Mouse (Mus musculus) heart, embryonic 14.5 days (tissue): ENCODE measurements around the gene Cc2d1a. TPM values are rescaled to one million over a fixed set of nuclear protein-coding genes. Genes with fewer than 3 reads are reported as not detected.

Experiments
- ATAC-seq: fragments of 200-750 bp; cut with Nextera tagmentation; 2 replicates; pipeline ENCODE4 v1.8.0; 2017; ENCODE audit warnings: low read depth, moderate TSS enrichment; ENCODE audit not compliant: insufficient number of reproducible peaks, insufficient read depth, low FRiP score
- H3K27ac ChIP-seq, 2 experiments: fragments of 200-500 bp in 1 of 2; fragments of 300-500 bp in 1 of 2; sonication (generic) in 1 of 2; replicated peaks in 1 of 2; 2 replicates each; pipeline ENCODE4 v1.5.1; 2012 to 2014; ENCODE audit warnings: low read depth in 2 of 2, low read length in 2 of 2, control low read depth in 1 of 2, mild to moderate bottlenecking in 1 of 2, mixed read lengths in 1 of 2; ENCODE audit not compliant: control insufficient read depth in 1 of 2, insufficient read depth in 1 of 2
- H3K27me3 ChIP-seq: fragments of 300-500 bp; sonication (generic); 2 replicates; pipeline ENCODE4 v1.6.1; 2014; ENCODE audit warnings: mild to moderate bottlenecking, low read length, control low read depth; ENCODE audit not compliant: control insufficient read depth, insufficient read depth
- H3K36me3 ChIP-seq: fragments of 300-500 bp; sonication (generic); 2 replicates; pipeline ENCODE4 v1.6.1; 2014; ENCODE audit warnings: mild to moderate bottlenecking, control low read depth, low read length, mixed read lengths; ENCODE audit not compliant: control insufficient read depth, insufficient read depth
- H3K4me1 ChIP-seq, 2 experiments: fragments of 200-500 bp in 1 of 2; fragments of 300-500 bp in 1 of 2; sonication (generic) in 1 of 2; 2 replicates each; pipeline ENCODE4 v1.6.1; 2012 to 2014; ENCODE audit warnings: low read length in 2 of 2, control low read depth in 1 of 2, mixed read lengths in 1 of 2; ENCODE audit not compliant: control insufficient read depth in 2 of 2, insufficient read depth in 2 of 2
- H3K4me2 ChIP-seq: fragments of 300-500 bp; sonication (generic); 2 replicates; pipeline ENCODE4 v1.6.1; 2014; ENCODE audit warnings: mild to moderate bottlenecking, low read length
- H3K4me3 ChIP-seq, 2 experiments: fragments of 200-500 bp in 1 of 2; fragments of 300-500 bp in 1 of 2; sonication (generic) in 1 of 2; 2 replicates each; pipeline ENCODE4 v1.5.1; 2012 to 2014; ENCODE audit warnings: low read length in 2 of 2, mild to moderate bottlenecking in 2 of 2, control low read depth in 1 of 2, low read depth in 1 of 2, moderate library complexity in 1 of 2; ENCODE audit not compliant: control insufficient read depth in 1 of 2, insufficient read depth in 1 of 2
- H3K9ac ChIP-seq: fragments of 300-500 bp; sonication (generic); 2 replicates; pipeline ENCODE4 v1.6.1; 2014; ENCODE audit warnings: mild to moderate bottlenecking, low read length
- H3K9me3 ChIP-seq: fragments of 300-500 bp; sonication (generic); 2 replicates; pipeline ENCODE4 v1.6.1; 2016; ENCODE audit warnings: low read length, control low read depth; ENCODE audit not compliant: control insufficient read depth
- WGBS: fragments of 180-500 bp; shearing (Covaris S2); extraction: QIAGEN DNeasy Blood & Tissue Kit; methylation state at CpG from one replicate; pipeline ENCODE4 v1.1.7; 2014; 5-methylcytosine and 5-hydroxymethylcytosine counted together
- polyA plus RNA-seq: library from polyadenylated mRNA; unstranded; fragments of >200 nt; fragmentation: Nextera tagmentation; extraction: Ambion mirVana; gene quantifications from 2 replicates; pipeline ENCODE4 v1.2.1, GENCODE M21; 2014

Gene Cc2d1a
- 9.3 and 11.8 TPM in 2 replicates for polyA plus RNA-seq

GRCm38 (mm10) chr8:84147769-84148530 lies at the start of gene Cc2d1a, which contains the start of gene 4930432K21Rik:
Cc2d1a (minus strand) TSS chr8:84147936.
4930432K21Rik (plus strand) TSS chr8:84148025.
- peaks cover 8 to 14% of the 10 kb centered on the region in 2 experiments; a peak in 3 of 4 replicates for H3K4me1 ChIP-seq
- peak within 1 kb of the TSS; percentile 75 for H3K9ac ChIP-seq
- H3K4me3 ChIP-seq: peak within 1 kb of the TSS; percentile 49 to 59
- no peak within 1 kb of the TSS for H3K27ac ChIP-seq
- peak within 1 kb of the TSS; percentile 85 for H3K4me2 ChIP-seq
- H3K36me3 ChIP-seq: peaks cover 23% of the 10 kb centered on the region
- ATAC-seq: peak; percentile 85
- H3K9me3 ChIP-seq: no peaks in the 10 kb centered on the region
- H3K27me3 ChIP-seq: no peaks in the 10 kb centered on the region
- WGBS: 15% methylated on average over 49 of the region's 49 CpGs

DNA sequence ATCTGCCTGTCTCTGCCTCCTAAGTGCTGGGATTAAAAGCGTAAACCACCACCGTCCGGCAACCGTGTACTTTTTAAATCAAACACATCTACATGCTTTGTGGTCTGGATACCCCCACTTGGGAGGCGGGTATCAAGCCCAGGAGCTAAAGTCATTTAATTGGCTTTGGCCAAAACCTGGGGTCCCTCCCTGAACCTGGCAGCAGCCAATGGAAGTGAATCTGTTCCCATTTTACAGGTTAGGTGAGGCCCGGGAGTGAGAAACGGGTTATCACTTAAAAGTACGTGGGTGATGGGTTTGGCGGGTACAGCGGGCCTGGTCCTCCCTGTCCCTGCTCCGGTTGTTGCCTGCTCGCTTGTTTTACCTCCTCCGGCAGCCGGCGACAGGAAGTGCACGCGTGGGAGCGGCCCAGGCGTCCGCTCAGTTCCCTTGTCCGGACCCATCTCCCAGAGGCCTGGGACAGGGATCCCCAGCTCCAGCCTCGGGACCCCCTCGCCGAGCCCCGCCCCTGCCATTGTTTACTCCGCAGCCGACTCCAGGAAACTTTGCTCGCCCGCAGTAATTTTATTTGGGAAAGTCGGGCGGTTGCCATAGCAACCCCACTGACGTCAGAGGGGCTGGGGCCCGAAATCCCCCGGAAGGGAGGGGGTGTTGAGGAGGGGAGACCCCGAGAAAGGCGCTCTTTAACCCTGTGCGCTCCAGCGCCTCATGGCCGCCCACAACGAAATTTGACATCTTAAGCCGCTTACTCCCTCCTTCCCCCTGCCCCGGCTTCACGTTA lies 49.6 kb upstream of the Cc2d1a start:
- peaks cover 35 to 47% of the 10 kb centered on the region in 2 experiments for H3K4me1 ChIP-seq
- 4% methylated on average over 43 of the region's 43 CpGs for WGBS

GRCm38 (mm10) chr8:84194224-84194743 lies 46.5 kb upstream of the Cc2d1a start:
- Histone ChIP-seq H3K9ac (no peak overlapping the region), H3K4me2 (no peak overlapping the region), H3K4me3 (no peak overlapping the region), H3K9me3 (no peaks in the 10 kb centered on the region), H3K27ac (no peak overlapping the region), H3K36me3 (no peaks in the 10 kb centered on the region), H3K4me1 (peaks cover 32 to 38% of the 10 kb centered on the region in 2 experiments), H3K27me3 (no peaks in the 10 kb centered on the region)
- ATAC-seq: no peak
- 71% methylated on average over 3 of the region's 3 CpGs for WGBS

More for the DNA sequence above, 49.6 kb upstream of the Cc2d1a start:
- peak overlapping the region; percentile 91 to 99 for H3K27ac ChIP-seq
- H3K9me3 ChIP-seq: no peaks in the 10 kb centered on the region
- peak overlapping the region; percentile 51 to 56 for H3K4me3 ChIP-seq
- peak; percentile 18; the same call in 1 of the 2 replicates for ATAC-seq
- H3K36me3 ChIP-seq: peaks cover 3% of the 10 kb centered on the region; the same call in 1 of the 2 replicates
- H3K27me3 ChIP-seq: no peaks in the 10 kb centered on the region
- peak overlapping the region; percentile 72 for H3K4me2 ChIP-seq
- H3K9ac ChIP-seq: peak overlapping the region; percentile 76

GRCm38 (mm10) chr8:84193566-84193965 lies 45.8 kb upstream of the Cc2d1a start:
- Histone ChIP-seq H3K4me3 (no peak overlapping the region), H3K9ac (no peak overlapping the region), H3K9me3 (no peaks in the 10 kb centered on the region), H3K36me3 (no peaks in the 10 kb centered on the region), H3K27ac (peak overlapping the region in 1 of 2 experiments; percentile 94; a peak in 1 of 4 replicates), H3K4me2 (no peak overlapping the region), H3K4me1 (peaks cover 25 to 31% of the 10 kb centered on the region in 2 experiments), H3K27me3 (no peaks in the 10 kb centered on the region)
- 81% methylated on average over 5 of the region's 5 CpGs for WGBS
- no peak for ATAC-seq

DNA sequence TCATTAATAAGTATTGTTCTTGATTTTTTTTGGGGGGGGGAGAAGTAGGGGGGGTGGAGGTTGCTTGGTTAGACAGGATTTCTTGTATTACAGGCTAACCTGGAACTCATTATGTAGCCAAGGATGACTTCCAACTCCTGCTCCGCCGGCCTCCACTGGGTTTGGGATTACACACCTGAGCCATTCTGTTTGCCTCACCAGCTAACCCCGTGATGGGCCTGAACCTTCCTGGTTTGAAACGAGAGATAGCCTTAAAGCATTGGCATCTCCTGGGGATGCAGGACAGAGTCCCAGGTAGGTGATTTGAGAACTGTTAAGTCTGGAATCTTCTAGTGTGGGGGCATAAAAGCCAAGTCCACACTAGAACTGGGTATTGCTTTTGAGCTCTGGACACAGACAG lies 45.4 kb upstream of the Cc2d1a start:
- H3K4me1 ChIP-seq: peaks cover 23 to 28% of the 10 kb centered on the region in 2 experiments
- H3K4me3 ChIP-seq: no peak overlapping the region
- H3K27me3 ChIP-seq: no peaks in the 10 kb centered on the region
- WGBS: 76% methylated on average over 4 of the region's 4 CpGs
- H3K4me2 ChIP-seq: peak overlapping the region; percentile 65
- no peak overlapping the region for H3K9ac ChIP-seq
- H3K9me3 ChIP-seq: no peaks in the 10 kb centered on the region
- peak overlapping the region in 1 of 2 experiments; percentile 94; a peak in 3 of 4 replicates for H3K27ac ChIP-seq
- ATAC-seq: no peak
- no peaks in the 10 kb centered on the region for H3K36me3 ChIP-seq

DNA sequence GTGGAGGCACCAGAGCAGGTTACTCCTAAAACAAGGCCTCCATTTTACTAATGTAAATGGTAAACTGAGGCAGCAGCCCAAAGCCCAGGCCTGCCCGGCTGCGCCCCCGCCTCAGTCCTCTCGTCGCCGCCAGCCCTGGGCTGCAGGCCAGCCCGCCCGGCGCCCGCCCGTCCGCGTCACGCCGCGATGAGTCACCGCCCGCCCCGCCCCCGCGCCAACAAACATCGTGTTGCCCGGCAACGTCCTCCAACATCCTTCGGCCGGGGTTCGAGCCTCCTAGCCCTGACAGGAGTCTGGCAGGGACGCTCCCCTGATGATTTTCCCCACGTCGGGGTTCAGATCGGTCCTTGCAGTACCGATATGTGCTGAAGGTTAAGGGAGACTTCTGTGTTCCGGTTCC lies 44.8 kb upstream of the Cc2d1a start:
- no peaks in the 10 kb centered on the region for H3K9me3 ChIP-seq
- ATAC-seq: peak; percentile 73
- H3K36me3 ChIP-seq: no peaks in the 10 kb centered on the region
- H3K27me3 ChIP-seq: no peaks in the 10 kb centered on the region
- peaks cover 17 to 22% of the 10 kb centered on the region in 2 experiments for H3K4me1 ChIP-seq
- peak overlapping the region; percentile 22 to 23; a peak in 3 of 4 replicates for H3K4me3 ChIP-seq
- H3K9ac ChIP-seq: peak overlapping the region; percentile 71
- H3K27ac ChIP-seq: peak overlapping the region; percentile 94
- 3% methylated on average over 33 of the region's 33 CpGs for WGBS
- H3K4me2 ChIP-seq: peak overlapping the region; percentile 65

GRCm38 (mm10) chr8:84192023-84192422 lies 44.3 kb upstream of the Cc2d1a start:
- H3K4me1 ChIP-seq: peaks cover 18 to 24% of the 10 kb centered on the region in 2 experiments
- no peaks in the 10 kb centered on the region for H3K27me3 ChIP-seq
- peak overlapping the region; percentile 22; a peak in 3 of 4 replicates for H3K4me3 ChIP-seq
- no peaks in the 10 kb centered on the region for H3K9me3 ChIP-seq
- peak overlapping the region; percentile 94 for H3K27ac ChIP-seq
- peak overlapping the region; percentile 71 for H3K9ac ChIP-seq
- ATAC-seq: peak; percentile 84
- H3K4me2 ChIP-seq: peak overlapping the region; percentile 65
- H3K36me3 ChIP-seq: no peaks in the 10 kb centered on the region
- WGBS: 3% methylated on average over 13 of the region's 13 CpGs
